In the genomic region with DNA sequence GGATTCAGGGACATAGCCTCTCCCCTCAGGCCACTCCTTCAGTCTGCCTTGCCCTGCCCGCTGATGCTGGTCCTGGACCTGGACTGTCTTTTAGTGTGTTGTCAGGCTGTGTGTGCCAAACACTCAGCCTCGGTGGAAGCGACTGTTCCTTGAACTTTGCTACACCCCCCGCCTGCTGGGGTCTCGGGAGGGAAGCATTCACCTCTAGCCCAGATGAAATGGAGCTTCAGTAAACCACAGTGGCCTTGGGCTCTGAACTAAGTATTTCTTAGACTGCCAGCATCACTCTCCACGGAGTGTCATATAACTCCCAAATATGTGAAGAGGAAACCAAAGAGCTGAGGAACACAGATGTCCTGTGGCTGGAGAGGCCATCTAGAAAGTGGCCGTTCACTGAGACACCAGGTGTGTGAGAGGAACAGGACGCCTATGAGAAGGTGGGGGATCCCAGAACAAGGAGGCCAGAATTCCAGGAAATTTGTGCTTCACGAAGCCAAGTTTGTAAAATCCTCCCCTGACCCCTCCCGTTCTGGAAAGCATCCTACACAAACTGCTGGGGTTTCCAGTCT, we compare ENCODE assay signal across 13 mouse cellular contexts.
A peak's percentile ranks its signal among the peaks of the same experiment; 100 is the strongest.
DNase-seq lines count a peak whose midpoint lies in the region; ATAC-seq and TF ChIP-seq lines count a peak whose summit lies in the region.
"Had no signal": no experiment of that assay in that cellular context is flagged by ENCODE, and none has a peak within 500 bp of the region (broad histone marks: within the 10 kb centered on the region; RNA-seq: fewer than 3 reads in every experiment).

No protein-coding gene starts in this region.

- H3K9me3 ChIP-seq in intestine, embryonic 14.5 days (ENCODE audit: control insufficient read depth, low read length), result no peaks in the 10 kb centered on the region
- H3K9me3 ChIP-seq in intestine, postnatal 0 days (ENCODE audit: control insufficient read depth), result no peaks in the 10 kb centered on the region
- H3K9me3 ChIP-seq in limb, embryonic 15.5 days, result no peaks in the 10 kb centered on the region
- H3K9me3 ChIP-seq: midbrain, embryonic 12.5 days had no signal

- H3K27me3 ChIP-seq in intestine, embryonic 14.5 days (replicated peaks; ENCODE audit: control insufficient read depth, insufficient read depth, low read length), result no peaks in the 10 kb centered on the region
- H3K27me3 ChIP-seq in intestine, postnatal 0 days (replicated peaks; ENCODE audit: control insufficient read depth, insufficient read depth, low read length), result no peaks in the 10 kb centered on the region
- H3K27me3 ChIP-seq in limb, embryonic 15.5 days, result no peaks in the 10 kb centered on the region
- H3K27me3 ChIP-seq in cerebellum, adult 2 months (ENCODE audit: control insufficient read depth, insufficient read depth, low read length), result no peaks in the 10 kb centered on the region

- TF ChIP-seq CTCF in intestine, postnatal 0 days (IDR thresholded peaks at IDR 0.05; ENCODE audit: low read depth), result no peak
- TF ChIP-seq CTCF in cerebellum, adult 2 months (IDR thresholded peaks at IDR 0.05; ENCODE audit: borderline replicate concordance, insufficient read depth, low read depth, low read length), result no peak

- no peaks in the 10 kb centered on the region for H3K36me3 ChIP-seq in intestine, embryonic 14.5 days (ENCODE audit: control insufficient read depth, insufficient read depth, low read length)
- H3K36me3 ChIP-seq in intestine, postnatal 0 days (ENCODE audit: control insufficient read depth, insufficient read depth), result no peaks in the 10 kb centered on the region
- no peaks in the 10 kb centered on the region for H3K36me3 ChIP-seq in limb, embryonic 15.5 days
- H3K36me3 ChIP-seq: midbrain, embryonic 12.5 days had no signal

- no peak for DNase-seq in intestine, embryonic 14.5 days (ENCODE audit: low spot score)
- peak; percentile 78 for DNase-seq in gastrocnemius, postnatal 25 days
- no peak for DNase-seq in left cerebral cortex, postnatal 25 days (ENCODE audit: low spot score in 2 of 2)
- DNase-seq in cerebellum, adult 2 months, result no peak
- no peak for DNase-seq in lung, postnatal 25 days (ENCODE audit: low spot score)
- DNase-seq: adrenal gland, postnatal 10 days; cerebellum, postnatal 25 days; liver had no signal

- WGBS in intestine, embryonic 14.5 days, result 29% methylated on average over 10 of the region's 10 CpGs
- WGBS in intestine, postnatal 0 days, result 32% methylated on average over 10 of the region's 10 CpGs
- WGBS in limb, embryonic 15.5 days, result 21% methylated on average over 10 of the region's 10 CpGs
- WGBS in cerebellum, adult 2 months, result 77% methylated on average over 10 of the region's 10 CpGs

- no peak for TF ChIP-seq POLR2A in cerebellum, adult 2 months (IDR thresholded peaks at IDR 0.05; ENCODE audit: borderline replicate concordance, insufficient read depth, low read length)

- no peak overlapping the region for H3K4me3 ChIP-seq in intestine, embryonic 14.5 days (ENCODE audit: low read depth, low read length)
- H3K4me3 ChIP-seq in intestine, postnatal 0 days (ENCODE audit: low read depth, low read length), result no peak overlapping the region
- H3K4me3 ChIP-seq in brown adipose tissue, adult 24 weeks (ENCODE audit: insufficient read depth, low read depth, low read length), result no peak overlapping the region
- H3K4me3 ChIP-seq in limb, embryonic 15.5 days, result no peak overlapping the region
- no peak overlapping the region for H3K4me3 ChIP-seq in cerebellum, adult 2 months (replicated peaks; ENCODE audit: insufficient read depth, low read depth, low read length)
- H3K4me3 ChIP-seq: midbrain, embryonic 12.5 days had no signal

- intact Hi-C loops in left cerebral cortex, postnatal 25 days (cut with DNase I), result no loop called here

- no peak overlapping the region for H3K4me2 ChIP-seq in intestine, embryonic 14.5 days (ENCODE audit: low read length)
- H3K4me2 ChIP-seq in intestine, postnatal 0 days (replicated peaks; ENCODE audit: low read depth), result no peak overlapping the region
- H3K4me2 ChIP-seq in limb, embryonic 15.5 days, result no peak overlapping the region
- H3K4me2 ChIP-seq: midbrain, embryonic 12.5 days had no signal

- no peak for ATAC-seq in intestine, embryonic 14.5 days (replicated peaks; ENCODE audit: low FRiP score, low TSS enrichment, low read depth)
- ATAC-seq in intestine, postnatal 0 days, result no peak
- ATAC-seq in limb, embryonic 15.5 days (ENCODE audit: insufficient number of reproducible peaks, low FRiP score, low TSS enrichment, low read depth), result peak; percentile 46; the same call in 1 of the 2 replicates
- ATAC-seq: forebrain, embryonic 16.5 days had no signal

- no peak overlapping the region for H3K9ac ChIP-seq in intestine, embryonic 14.5 days (ENCODE audit: low read length)
- H3K9ac ChIP-seq in intestine, postnatal 0 days (ENCODE audit: low read depth, low read length), result no peak overlapping the region
- no peak overlapping the region for H3K9ac ChIP-seq in limb, embryonic 15.5 days
- H3K9ac ChIP-seq: midbrain, embryonic 12.5 days had no signal

- H3K4me1 ChIP-seq in intestine, embryonic 14.5 days (replicated peaks; ENCODE audit: control insufficient read depth, insufficient read depth, low read length), result peaks cover 52% of the 10 kb centered on the region
- H3K4me1 ChIP-seq in intestine, postnatal 0 days (replicated peaks; ENCODE audit: control insufficient read depth, insufficient read depth, low read length), result peaks cover 13% of the 10 kb centered on the region
- H3K4me1 ChIP-seq in brown adipose tissue, adult 24 weeks (ENCODE audit: control insufficient read depth, insufficient read depth, insufficient read length, low read length), result peaks cover 38% of the 10 kb centered on the region
- peaks cover 42% of the 10 kb centered on the region for H3K4me1 ChIP-seq in limb, embryonic 15.5 days
- H3K4me1 ChIP-seq in cerebellum, adult 2 months (ENCODE audit: control insufficient read depth, insufficient read depth, low read length), result peaks cover 17% of the 10 kb centered on the region

- H3K27ac ChIP-seq in intestine, embryonic 14.5 days (ENCODE audit: low read depth), result peak overlapping the region; percentile 43
- H3K27ac ChIP-seq in intestine, postnatal 0 days (ENCODE audit: low read depth, low read length), result no peak overlapping the region
- peak overlapping the region; percentile 63 for H3K27ac ChIP-seq in brown adipose tissue, adult 24 weeks (replicated peaks; ENCODE audit: low read depth, low read length)
- peak overlapping the region; percentile 75 for H3K27ac ChIP-seq in limb, embryonic 15.5 days
- no peak overlapping the region for H3K27ac ChIP-seq in cerebellum, adult 2 months (ENCODE audit: insufficient read depth, low read length)
- H3K27ac ChIP-seq: midbrain, embryonic 12.5 days had no signal

Comparison
In these comparisons a context has a peak if more than half of its experiments do, and no peak if none do; other contexts are left out.
1. H3K27ac ChIP-seq: peak in intestine, embryonic 14.5 days (single experiment), brown adipose tissue, adult 24 weeks (single experiment) and limb, embryonic 15.5 days (single experiment); none in intestine, postnatal 0 days (single experiment) and cerebellum, adult 2 months (single experiment).